Mouse (Mus musculus): ENCODE data around the gene Eif3a. TPM values are rescaled to one million over a fixed set of nuclear protein-coding genes. Genes with fewer than 3 reads are reported as not detected.

Eif3a gene
- polyA plus RNA-seq, 1 experiment: 118 TPM

DNA sequence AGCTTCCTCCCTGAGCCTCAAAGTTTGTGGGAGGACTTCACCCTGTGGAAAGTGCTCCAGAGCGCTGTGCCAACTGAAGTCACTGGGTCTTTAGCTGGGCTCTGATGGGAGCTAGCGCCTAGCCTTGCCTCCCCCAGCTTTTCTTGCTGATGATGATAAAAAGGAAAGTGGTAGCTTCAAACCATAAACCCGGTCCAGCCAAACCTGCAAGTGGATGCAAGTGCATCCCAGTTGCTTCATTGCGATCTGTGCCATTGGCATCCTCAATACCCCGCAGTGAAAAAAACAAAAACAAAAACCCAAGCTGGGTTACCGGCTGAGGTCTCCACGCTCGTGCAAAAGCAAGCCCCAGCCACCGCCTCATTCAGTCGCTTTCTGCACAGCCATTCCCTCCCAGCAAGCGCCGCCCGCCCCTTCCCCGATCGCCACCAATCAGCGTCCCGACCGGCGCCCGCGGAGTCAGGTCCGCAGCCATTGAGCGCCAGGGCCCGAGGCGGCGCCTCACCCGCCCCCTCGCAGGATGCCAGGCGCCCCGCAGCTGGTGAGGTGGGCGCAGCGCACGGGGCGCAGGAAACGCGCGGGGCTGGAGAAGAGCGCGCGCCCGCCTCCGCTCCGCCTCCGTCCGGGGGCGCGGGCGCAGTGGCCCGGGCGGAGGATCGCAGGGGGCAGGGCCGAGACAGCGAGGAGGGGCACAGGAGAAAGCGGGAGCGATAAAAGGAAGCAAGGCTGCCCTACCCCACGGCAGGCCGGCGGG, 34.8 kb downstream of the Eif3a start, which contains the start of gene Nanos1:
Gene Nanos1, plus strand, starts transcription at position 550 of the 754 bp plus-strand sequence.
- under 1% methylated on average over 56 of the region's 58 CpGs for WGBS
- Histone ChIP-seq H3K4me1 (ENCODE audit: control insufficient read depth, insufficient read depth, low read length) (peaks cover 8% of the 10 kb centered on the region), H3K4me3 (ENCODE audit: insufficient read depth, low read depth, low read length) (peak within 1 kb of the TSS; percentile 82), H3K27ac (ENCODE audit: insufficient read depth, low read depth, low read length) (peak within 1 kb of the TSS; percentile 74)
- TF ChIP-seq CTCF (IDR thresholded peaks at IDR 0.05; ENCODE audit: insufficient read depth, low read depth, low read length): no peak
- TF ChIP-seq POLR2A (IDR thresholded peaks at IDR 0.05; ENCODE audit: insufficient read depth, low read depth, low read length): peak; percentile 63

DNA sequence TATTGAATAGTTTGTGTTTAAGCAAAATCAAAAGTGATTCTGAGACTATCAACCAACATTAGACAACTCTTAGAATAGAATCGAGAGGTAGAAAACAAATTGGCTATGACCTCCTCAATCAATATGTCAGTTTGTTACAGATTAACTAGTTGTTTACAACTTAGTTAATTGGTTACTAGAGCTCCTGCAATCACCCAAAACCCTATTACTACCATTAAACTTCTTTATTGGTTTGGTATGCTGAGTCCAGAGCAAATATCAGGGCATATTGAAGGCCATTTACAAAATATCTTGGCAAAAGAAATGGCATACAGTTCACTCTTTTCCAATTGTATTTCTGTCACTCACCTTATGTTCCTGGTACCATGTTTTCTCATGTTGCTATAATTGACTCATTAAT, 42.7 kb downstream of the Eif3a start:
- H3K27ac ChIP-seq (ENCODE audit: insufficient read depth, low read depth, low read length): no peak overlapping the region
- 95% methylated on average over 1 of the region's 1 CpGs for WGBS
- no peak overlapping the region for H3K4me3 ChIP-seq (ENCODE audit: insufficient read depth, low read depth, low read length)
- TF ChIP-seq CTCF (IDR thresholded peaks at IDR 0.05; ENCODE audit: insufficient read depth, low read depth, low read length) (no peak), POLR2A (IDR thresholded peaks at IDR 0.05; ENCODE audit: insufficient read depth, low read depth, low read length) (no peak)
- no peaks in the 10 kb centered on the region for H3K4me1 ChIP-seq (ENCODE audit: control insufficient read depth, insufficient read depth, low read length)

DNA sequence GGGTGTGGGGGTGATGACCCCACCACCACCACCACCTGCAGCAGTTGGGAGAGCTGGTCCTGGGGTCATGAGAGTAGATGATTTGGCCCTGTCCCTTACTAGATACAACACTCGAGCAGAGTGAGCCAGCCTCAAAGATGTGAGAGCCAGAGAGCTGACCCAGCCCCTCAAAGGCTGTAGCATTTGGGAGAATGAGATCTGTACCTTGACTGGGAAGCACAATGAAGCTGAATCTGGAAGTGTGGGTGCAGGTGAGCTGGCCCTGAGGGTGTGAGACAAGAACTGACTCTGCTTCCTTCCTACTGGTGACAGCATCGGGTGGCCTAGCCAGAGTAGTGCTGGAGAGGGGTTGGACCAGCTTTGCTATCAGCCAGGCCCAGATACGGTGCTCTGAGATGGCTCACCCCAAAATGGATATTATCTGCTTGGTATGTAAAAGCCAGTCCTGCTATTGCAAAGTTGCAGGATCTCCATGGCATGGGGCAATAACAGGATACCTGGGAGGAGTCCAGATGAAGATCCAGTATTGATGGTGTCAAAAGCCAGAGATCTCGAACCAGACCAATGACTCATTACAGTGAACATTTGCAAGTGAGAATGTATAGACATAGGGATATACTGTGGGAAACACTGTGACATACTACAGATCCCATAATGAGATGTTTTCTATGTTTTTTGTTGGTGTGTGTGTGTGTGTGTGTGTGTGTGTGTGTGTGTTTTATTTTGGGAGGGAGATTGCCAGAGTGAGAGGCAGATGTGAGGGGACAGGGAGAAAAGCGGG, 46.5 kb downstream of the Eif3a start:
- no peak overlapping the region for H3K27ac ChIP-seq (ENCODE audit: insufficient read depth, low read depth, low read length)
- no peak overlapping the region for H3K4me3 ChIP-seq (ENCODE audit: insufficient read depth, low read depth, low read length)
- no peaks in the 10 kb centered on the region for H3K4me1 ChIP-seq (ENCODE audit: control insufficient read depth, insufficient read depth, low read length)
- no peak for TF ChIP-seq POLR2A (IDR thresholded peaks at IDR 0.05; ENCODE audit: insufficient read depth, low read depth, low read length)
- no peak for TF ChIP-seq CTCF (IDR thresholded peaks at IDR 0.05; ENCODE audit: insufficient read depth, low read depth, low read length)
- 83% methylated on average over 5 of the region's 5 CpGs for WGBS

DNA sequence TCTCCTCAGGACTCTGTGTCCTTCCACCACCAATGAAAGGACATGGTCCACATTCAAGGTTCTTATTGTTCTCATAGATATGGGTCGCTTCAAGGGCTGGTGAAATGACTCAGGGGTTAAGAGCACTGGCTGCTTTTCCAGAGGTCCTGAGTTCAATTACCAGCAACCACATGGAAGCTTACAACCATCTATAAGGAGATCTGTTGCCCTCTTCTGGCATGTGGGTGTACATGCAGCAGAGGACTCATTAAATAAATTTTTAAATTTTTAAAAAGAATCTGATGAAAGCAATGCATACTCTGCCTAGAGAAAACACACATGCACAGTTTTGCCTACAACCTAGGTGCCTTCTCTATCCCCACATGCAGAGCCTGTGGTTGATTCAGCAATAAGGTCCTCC, 49.9 kb downstream of the Eif3a start:
- WGBS: 63% methylated on average over 1 of the region's 1 CpGs
- no peak for TF ChIP-seq POLR2A (IDR thresholded peaks at IDR 0.05; ENCODE audit: insufficient read depth, low read depth, low read length)
- no peak for TF ChIP-seq CTCF (IDR thresholded peaks at IDR 0.05; ENCODE audit: insufficient read depth, low read depth, low read length)
- no peaks in the 10 kb centered on the region for H3K4me1 ChIP-seq (ENCODE audit: control insufficient read depth, insufficient read depth, low read length)
- no peak overlapping the region for H3K4me3 ChIP-seq (ENCODE audit: insufficient read depth, low read depth, low read length)
- H3K27ac ChIP-seq (ENCODE audit: insufficient read depth, low read depth, low read length): no peak overlapping the region

- 82% methylated on average over 1 of the region's 1 CpGs for WGBS
- H3K4me1 ChIP-seq (ENCODE audit: control insufficient read depth, insufficient read depth, low read length): no peaks in the 10 kb centered on the region
- H3K27ac ChIP-seq (ENCODE audit: insufficient read depth, low read depth, low read length): no peak overlapping the region
- H3K4me3 ChIP-seq (ENCODE audit: insufficient read depth, low read depth, low read length): no peak overlapping the region
- TF ChIP-seq CTCF (IDR thresholded peaks at IDR 0.05; ENCODE audit: insufficient read depth, low read depth, low read length) (no peak), POLR2A (IDR thresholded peaks at IDR 0.05; ENCODE audit: insufficient read depth, low read depth, low read length) (no peak)
Observed at GRCm38 (mm10) chr19:60731966-60732365, 58.5 kb downstream of the Eif3a start.

- 92% methylated on average over 1 of the region's 1 CpGs for WGBS
Observed at GRCm38 (mm10) chr19:60731299-60731698, 59.2 kb downstream of the Eif3a start.

GRCm38 (mm10) chr19:60730281-60730852, 60.1 kb downstream of the Eif3a start:
- WGBS: 58% methylated on average over 2 of the region's 2 CpGs
- Histone ChIP-seq H3K4me3 (ENCODE audit: insufficient read depth, low read depth, low read length) (no peak overlapping the region), H3K4me1 (ENCODE audit: control insufficient read depth, insufficient read depth, low read length) (no peaks in the 10 kb centered on the region), H3K27ac (ENCODE audit: insufficient read depth, low read depth, low read length) (no peak overlapping the region)
- TF ChIP-seq POLR2A (IDR thresholded peaks at IDR 0.05; ENCODE audit: insufficient read depth, low read depth, low read length) (no peak), CTCF (IDR thresholded peaks at IDR 0.05; ENCODE audit: insufficient read depth, low read depth, low read length) (peak; percentile 36; the same call in 1 of the 2 replicates)

More at GRCm38 (mm10) chr19:60731299-60731698, 59.2 kb downstream of the Eif3a start:
- Histone ChIP-seq H3K27ac (ENCODE audit: insufficient read depth, low read depth, low read length) (no peak overlapping the region), H3K4me1 (ENCODE audit: control insufficient read depth, insufficient read depth, low read length) (no peaks in the 10 kb centered on the region), H3K4me3 (ENCODE audit: insufficient read depth, low read depth, low read length) (no peak overlapping the region)
- TF ChIP-seq POLR2A (IDR thresholded peaks at IDR 0.05; ENCODE audit: insufficient read depth, low read depth, low read length) (no peak), CTCF (IDR thresholded peaks at IDR 0.05; ENCODE audit: insufficient read depth, low read depth, low read length) (no peak)

DNA sequence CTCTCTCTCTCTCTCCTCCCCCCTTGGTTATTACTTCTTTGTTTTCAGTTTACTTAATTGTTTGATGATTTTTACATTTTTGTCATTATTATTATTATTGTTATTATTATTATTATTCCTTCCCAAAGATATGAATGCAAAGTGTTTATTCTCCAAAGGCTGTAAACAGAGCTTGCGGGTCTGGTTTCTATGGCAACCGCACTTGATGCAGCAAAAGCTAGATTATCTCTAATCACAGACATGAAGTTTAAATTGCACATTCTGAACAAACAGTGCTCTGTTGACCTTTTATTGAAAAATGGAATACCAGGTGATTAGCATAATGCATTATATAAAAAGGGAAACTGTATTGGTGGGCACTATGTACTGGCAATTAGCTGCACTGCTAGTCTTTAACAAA, 74.1 kb downstream of the Eif3a start:
- Histone ChIP-seq H3K27ac (ENCODE audit: insufficient read depth, low read depth, low read length) (no peak overlapping the region), H3K4me3 (ENCODE audit: insufficient read depth, low read depth, low read length) (no peak overlapping the region), H3K4me1 (ENCODE audit: control insufficient read depth, insufficient read depth, low read length) (no peaks in the 10 kb centered on the region)
- TF ChIP-seq POLR2A (IDR thresholded peaks at IDR 0.05; ENCODE audit: insufficient read depth, low read depth, low read length): no peak
- no peak for TF ChIP-seq CTCF (IDR thresholded peaks at IDR 0.05; ENCODE audit: insufficient read depth, low read depth, low read length)
- WGBS: 41% methylated on average over 2 of the region's 2 CpGs

GRCm38 (mm10) chr19:60712577-60712976, 77.9 kb downstream of the Eif3a start:
- H3K27ac ChIP-seq (ENCODE audit: insufficient read depth, low read depth, low read length): no peak overlapping the region
- no peaks in the 10 kb centered on the region for H3K4me1 ChIP-seq (ENCODE audit: control insufficient read depth, insufficient read depth, low read length)
- 87% methylated on average over 2 of the region's 2 CpGs for WGBS
- H3K4me3 ChIP-seq (ENCODE audit: insufficient read depth, low read depth, low read length): no peak overlapping the region
- no peak for TF ChIP-seq CTCF (IDR thresholded peaks at IDR 0.05; ENCODE audit: insufficient read depth, low read depth, low read length)
- no peak for TF ChIP-seq POLR2A (IDR thresholded peaks at IDR 0.05; ENCODE audit: insufficient read depth, low read depth, low read length)

Other genes starting within 250 kb of the Eif3a start
- not detected in 2 replicates for gene Cacul1, start 209.6 kb downstream of the Eif3a start, polyA plus RNA-seq (2012; ENCODE audit: insufficient read depth, insufficient read length, low replicate concordance, missing spikeins)
- gene Nanos1, start 34.7 kb downstream of the Eif3a start, polyA plus RNA-seq (2012; ENCODE audit: insufficient read depth, insufficient read length, low replicate concordance, missing spikeins): not detected in 2 replicates
- not detected in 2 replicates for gene Fam45a, start 20.9 kb upstream of the Eif3a start, polyA plus RNA-seq (2012; ENCODE audit: insufficient read depth, insufficient read length, low replicate concordance, missing spikeins)
- gene Sfxn4, start 70.8 kb upstream of the Eif3a start, polyA plus RNA-seq (2012; ENCODE audit: insufficient read depth, insufficient read length, low replicate concordance, missing spikeins): not detected in 2 replicates
- not detected in 2 replicates for gene Prdx3, start 83.9 kb upstream of the Eif3a start, polyA plus RNA-seq (2012; ENCODE audit: insufficient read depth, insufficient read length, low replicate concordance, missing spikeins)
- not detected in 2 replicates for gene Grk5, start 99.1 kb upstream of the Eif3a start, polyA plus RNA-seq (2012; ENCODE audit: insufficient read depth, insufficient read length, low replicate concordance, missing spikeins)